Mouse (Mus musculus): ENCODE results near the gene Tbc1d14.

DNA sequence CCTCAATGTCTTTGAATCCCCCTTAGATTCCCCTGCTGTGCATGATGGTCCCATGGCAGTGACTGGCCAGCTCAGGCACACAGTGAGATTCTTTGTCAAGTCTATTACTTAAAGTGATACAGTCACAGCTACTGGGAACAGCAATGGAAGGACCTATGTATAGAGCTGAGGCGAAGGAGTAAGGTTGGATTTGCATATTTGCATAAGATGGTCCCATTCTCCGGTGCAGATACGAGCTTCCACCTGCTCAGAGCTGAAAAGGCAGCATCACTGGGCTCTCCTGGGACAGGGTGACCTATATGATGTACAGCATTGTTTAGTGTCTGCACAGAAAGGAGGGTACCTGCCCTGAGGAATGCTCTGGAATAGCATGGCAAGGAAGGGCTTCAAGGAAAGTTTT lies 1.3 kb upstream of the Tbc1d14 start:
- no peak for TF ChIP-seq CTCF (IDR thresholded peaks at IDR 0.05; ENCODE audit: low read depth, low read length)
- TF ChIP-seq POLR2A (IDR thresholded peaks at IDR 0.05; ENCODE audit: extremely low read depth, insufficient read depth, low read length): no peak
